ENCODE assay signal across 16 mouse cellular contexts in the genomic region with DNA sequence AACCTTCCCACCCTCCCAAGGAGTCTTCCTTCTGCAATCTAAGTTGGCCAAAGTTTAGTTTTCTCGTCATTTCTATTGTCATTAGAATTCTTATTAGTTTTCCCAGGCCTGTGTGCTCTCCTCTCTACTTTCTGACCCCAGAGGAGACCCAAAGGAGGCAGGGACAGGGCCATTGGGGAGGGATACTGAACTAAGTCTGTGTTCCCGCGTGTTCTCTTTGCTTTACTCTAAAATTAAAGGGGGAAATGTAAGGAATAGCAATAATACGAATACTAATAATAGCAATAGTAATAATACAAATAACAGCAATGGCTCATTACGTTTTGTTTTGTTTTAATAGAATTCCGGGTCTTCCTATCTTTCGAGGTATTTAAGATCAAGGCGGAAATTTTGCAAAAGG. TPM values are rescaled to one million over a fixed set of nuclear protein-coding genes. Genes with fewer than 3 reads are reported as not detected.
A peak's percentile ranks its signal among the peaks of the same experiment; 100 is the strongest.
DNase-seq lines count a peak whose midpoint lies in the region; ATAC-seq and TF ChIP-seq lines count a peak whose summit lies in the region.
"Had no signal": no experiment of that assay in that cellular context is flagged by ENCODE, and none has a peak within 500 bp of the region (broad histone marks: within the 10 kb centered on the region; RNA-seq: fewer than 3 reads in every experiment).

No protein-coding gene starts in this region.

- ATAC-seq in heart, embryonic 12.5 days (ENCODE audit: insufficient number of reproducible peaks, low FRiP score) = no peak
- ATAC-seq in limb, embryonic 14.5 days (ENCODE audit: low FRiP score, low read depth) = no peak

- peak overlapping the region; percentile 92 for H3K9ac ChIP-seq in heart, embryonic 12.5 days
- peak overlapping the region; percentile 94 for H3K9ac ChIP-seq in limb, embryonic 14.5 days (ENCODE audit: low read depth, low read length, severe bottlenecking)

- intact Hi-C loops in heart, postnatal 25 days (cut with DNase I) = no loop called here

- no peaks in the 10 kb centered on the region for H3K36me3 ChIP-seq in heart, embryonic 12.5 days
- H3K36me3 ChIP-seq in limb, embryonic 14.5 days (ENCODE audit: control insufficient read depth, insufficient read depth, low read length) = no peaks in the 10 kb centered on the region
- H3K36me3 ChIP-seq: G1E had no signal

- DNase-seq in heart, postnatal 25 days (ENCODE audit: low spot score) = no peak
- DNase-seq in lung, adult 2 months = no peak
- no peak for DNase-seq in lung, postnatal 25 days (ENCODE audit: low spot score)
- no peak for DNase-seq in limb, embryonic 14.5 days (ENCODE audit: low spot score)
- no peak for DNase-seq in frontal cortex, postnatal 14 days (ENCODE audit: low spot score in 2 of 2)
- DNase-seq: cerebellum, adult 9-11 months; kidney, postnatal 14 days had no signal

- H3K4me3 ChIP-seq in heart, embryonic 12.5 days = peak overlapping the region; percentile 67
- H3K4me3 ChIP-seq in lung, adult 2 months (replicated peaks; ENCODE audit: extremely low read depth, low read depth, low read length) = peak overlapping the region; percentile 71
- H3K4me3 ChIP-seq in embryonic fibroblast, embryonic 13.5 days (ENCODE audit: insufficient read depth, low read length) = peak overlapping the region; percentile 40
- peak overlapping the region; percentile 54 for H3K4me3 ChIP-seq in limb, embryonic 14.5 days (replicated peaks; ENCODE audit: low read length)

- no peaks in the 10 kb centered on the region for H3K9me3 ChIP-seq in heart, embryonic 12.5 days (replicated peaks)
- H3K9me3 ChIP-seq in limb, embryonic 14.5 days (ENCODE audit: control insufficient read depth, low read length) = no peaks in the 10 kb centered on the region

- peak overlapping the region; percentile 95 for H3K27ac ChIP-seq in heart, embryonic 12.5 days (ENCODE audit: poor library complexity, severe bottlenecking)
- no peak overlapping the region for H3K27ac ChIP-seq in embryonic fibroblast, embryonic 13.5 days (ENCODE audit: insufficient read depth, low read length)
- peak overlapping the region; percentile 96 for H3K27ac ChIP-seq in limb, embryonic 14.5 days (replicated peaks; ENCODE audit: low read depth, low read length)

- peaks cover 48% of the 10 kb centered on the region for H3K4me1 ChIP-seq in heart, embryonic 12.5 days (replicated peaks)
- no peaks in the 10 kb centered on the region; the same call in 1 of the 2 replicates for H3K4me1 ChIP-seq in lung, adult 2 months (ENCODE audit: control insufficient read depth, insufficient read depth, low read length)
- H3K4me1 ChIP-seq in embryonic fibroblast, embryonic 13.5 days (ENCODE audit: control insufficient read depth, insufficient read depth, low read length) = no peaks in the 10 kb centered on the region
- H3K4me1 ChIP-seq in limb, embryonic 14.5 days (ENCODE audit: control insufficient read depth, insufficient read depth, low read length) = peaks cover 8% of the 10 kb centered on the region; the same call in 1 of the 2 replicates

- peaks cover 12% of the 10 kb centered on the region for H3K27me3 ChIP-seq in heart, embryonic 12.5 days (replicated peaks)
- H3K27me3 ChIP-seq in limb, embryonic 14.5 days (ENCODE audit: control insufficient read depth, insufficient read depth, low read length) = peaks cover 40% of the 10 kb centered on the region

- no peak for TF ChIP-seq CTCF in lung, adult 2 months (IDR thresholded peaks at IDR 0.05; ENCODE audit: insufficient read depth, low read length)
- TF ChIP-seq CTCF in embryonic fibroblast, embryonic 13.5 days (IDR thresholded peaks at IDR 0.05; ENCODE audit: borderline replicate concordance, insufficient read depth, low read length) = no peak

- no peak for TF ChIP-seq POLR2A in lung, adult 2 months (IDR thresholded peaks at IDR 0.05; ENCODE audit: borderline replicate concordance, extremely low read depth, low read depth, low read length)
- TF ChIP-seq POLR2A in embryonic fibroblast, embryonic 13.5 days (IDR thresholded peaks at IDR 0.05; ENCODE audit: low read depth, low read length) = no peak
- no peak for TF ChIP-seq POLR2A in limb, embryonic 14.5 days (IDR thresholded peaks at IDR 0.05; ENCODE audit: borderline replicate concordance, extremely low read depth, insufficient read depth, insufficient read length)

- 14% methylated on average over 8 of the region's 8 CpGs for WGBS in heart, embryonic 12.5 days
- 23% methylated on average over 8 of the region's 8 CpGs for WGBS in lung, adult 2 months
- 4% methylated on average over 8 of the region's 8 CpGs for WGBS in limb, embryonic 14.5 days

- peak overlapping the region; percentile 89 for H3K4me2 ChIP-seq in heart, embryonic 12.5 days
- H3K4me2 ChIP-seq in limb, embryonic 14.5 days (replicated peaks; ENCODE audit: low read depth, low read length, severe bottlenecking) = peak overlapping the region; percentile 66

RNA-seq across cellular contexts. Expression of a gene that starts 1.9 kb away (rescaled TPM):
- polyA plus RNA-seq in heart, embryonic 12.5 days (2016; fragmentation: Nextera tagmentation; extraction: Ambion mirVana) = 42.6 and 45.6 TPM in 2 replicates
- 10 to 100 TPM; 29.0 to 33.6 TPM for total RNA-seq in heart, postnatal 25 days (2021)
- polyA plus RNA-seq in lung, adult 2 months (2012; rRNA removed) = 26.9 and 28.2 TPM in 2 replicates
- polyA plus RNA-seq in embryonic fibroblast, embryonic 13.5 days (2011; ENCODE audit: insufficient read length, low read depth, missing spikeins) = 5.5 and 9.3 TPM in 2 replicates
- 36.9 and 39.3 TPM in 2 replicates for polyA plus RNA-seq in limb, embryonic 14.5 days (2012; rRNA removed)
- 22.4 and 29.3 TPM in 2 replicates for polyA plus RNA-seq in limb, embryonic 14.5 days (2014; fragmentation: Nextera tagmentation; extraction: Ambion mirVana)
- total RNA-seq: layer of hippocampus, postnatal 14 days; left cerebral cortex, postnatal 25 days; megakaryocyte progenitor cell, adult 5-6 weeks; neutrophil, adult 5-6 weeks had no signal
- polyA plus RNA-seq: frontal cortex, adult 2 months; G1E; intestine, embryonic 14.5 days had no signal
